Mouse (Mus musculus): Measurements from ENCODE around the gene Apol10b. TPM values are rescaled to one million over a fixed set of nuclear protein-coding genes. Genes with fewer than 3 reads are reported as not detected.

Gene Apol10b
- total RNA-seq, 2 experiments from 2014 or later: not detected

Other genes starting within 250 kb of the Apol10b start
- under 1 TPM; 0.48 to 0.68 TPM for gene Apol7a, start 197.0 kb downstream of the Apol10b start, total RNA-seq (2021)
- gene Apol9a, start 185.0 kb downstream of the Apol10b start, total RNA-seq (2021): under 1 TPM in 1 of 2 experiments, not detected in 1; 0.23 TPM
- gene Apol7b, start 148.6 kb downstream of the Apol10b start, total RNA-seq (2021): under 1 TPM in 1 of 2 experiments, not detected in 1; 0.33 TPM
- gene Apol10a, start 119.1 kb downstream of the Apol10b start, total RNA-seq (2021): not detected
- gene Apol11a, start 87.9 kb downstream of the Apol10b start, total RNA-seq (2021): not detected
- gene Apol7c, start 62.8 kb downstream of the Apol10b start, total RNA-seq (2021): not detected
- gene 1700025B11Rik, start 34.2 kb downstream of the Apol10b start, total RNA-seq (2021): not detected
- not detected for gene Gm36245, start 3.1 kb upstream of the Apol10b start, total RNA-seq (2021)
- gene Apol11b, start 47.2 kb upstream of the Apol10b start, total RNA-seq (2021): not detected
- under 1 TPM; 0.30 to 0.31 TPM for gene Apol7e, start 102.7 kb upstream of the Apol10b start, total RNA-seq (2021)
- under 1 TPM in 1 of 2 experiments, not detected in 1; 0.37 TPM for gene Apol9b, start 132.9 kb upstream of the Apol10b start, total RNA-seq (2021)
- gene Apol8, start 160.9 kb upstream of the Apol10b start, total RNA-seq (2021): 1 to 10 TPM; 1.3 to 3.2 TPM
- gene Myh9, start 246.1 kb upstream of the Apol10b start, total RNA-seq (2021): 10 to 100 TPM; 70.3 to 73.8 TPM